Mouse (Mus musculus) central nervous system, embryonic 14 days (tissue): Measurements from ENCODE around the gene Cdk14. TPM values are rescaled to one million over a fixed set of nuclear protein-coding genes. Genes with fewer than 3 reads are reported as not detected.

Source experiments
- polyA plus RNA-seq: library from polyadenylated mRNA; depleted of rRNA; stranded (reverse); fragments of >200 nt; gene quantifications from 2 replicates; pipeline ENCODE4 v1.2.3, GENCODE M21; 2012; rRNA removed

The Cdk14 gene
- 22.2 and 22.8 TPM in 2 replicates for polyA plus RNA-seq

DNA sequence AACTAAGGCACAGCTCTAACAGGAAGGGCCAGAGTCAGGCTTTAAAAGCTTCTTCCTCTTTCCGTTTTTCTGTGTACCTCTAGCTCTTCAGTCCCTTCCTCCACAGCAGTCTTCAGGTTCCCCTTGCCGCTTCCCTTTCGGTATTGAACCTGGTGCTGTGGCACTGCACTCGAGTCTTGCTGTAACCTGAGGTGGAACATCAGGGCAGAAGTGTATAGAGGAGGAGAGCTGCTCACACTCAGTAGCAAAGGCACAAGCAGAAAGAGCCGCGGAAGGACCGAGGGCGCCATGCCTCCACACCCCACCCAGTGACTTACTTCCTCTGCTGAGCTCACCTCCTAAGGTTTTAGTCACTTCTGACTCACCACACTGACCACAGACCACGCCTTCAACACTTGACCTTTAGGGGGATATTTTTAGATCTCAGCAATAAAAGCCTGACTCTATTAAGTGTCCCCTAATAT, at the start of gene Cdk14:
Gene Cdk14 (minus strand): TSS at position 321 of the 464 bp plus-strand sequence.

GRCm38 (mm10) chr5:4757902-4758301, 662.2 kb downstream of the Cdk14 start, which contains the start of gene Fzd1:
TSS of gene Fzd1 (minus strand) at chr5:4758035.

Other genes starting within 250 kb of the Cdk14 start
- gene 1700015F17Rik, start 58.8 kb upstream of the Cdk14 start, polyA plus RNA-seq: not detected in 2 replicates
- 20.1 and 21.6 TPM in 2 replicates for gene Cldn12, start 94.6 kb upstream of the Cdk14 start, polyA plus RNA-seq
- 19.7 and 21.4 TPM in 2 replicates for gene Gtpbp10, start 139.2 kb upstream of the Cdk14 start, polyA plus RNA-seq
- gene Gm8773, start 153.5 kb upstream of the Cdk14 start, polyA plus RNA-seq: 5.7 and 5.9 TPM in 2 replicates
- gene Cfap69, start 243.9 kb upstream of the Cdk14 start, polyA plus RNA-seq: 13.3 and 14.8 TPM in 2 replicates